Mouse (Mus musculus) erythroid progenitor cell, adult 5-6 weeks (primary cell): ENCODE results near the gene Ctnnb1. TPM values are rescaled to one million over a fixed set of nuclear protein-coding genes. Genes with fewer than 3 reads are reported as not detected.
"Not testable (repeated sequence)": the region's sequence is repeated elsewhere in the genome, so short reads cannot be mapped to it uniquely, and the experiment has no call there.

Experiments used
- ATAC-seq: replicated peaks from 2 replicates; pipeline ENCODE4 v1.8.0; 2016; ENCODE audit warnings: moderate number of reproducible peaks, mild to moderate bottlenecking, moderate TSS enrichment, inconsistent platforms; ENCODE audit not compliant: poor library complexity, low FRiP score, severe bottlenecking
- total RNA-seq, 2 experiments: library from RNA; stranded (forward) in 1 of 2; stranded (reverse) in 1 of 2; fragments of 150-400 nt in 1 of 2; fragments of 186-747, 209-891 nt in 1 of 2; gene quantifications; 2 replicates each; pipeline versions ENCODE4 v1.2.3 to v1.2.4; 2015 to 2017; ENCODE audit warnings: low replicate concordance in 2 of 2

Gene Ctnnb1
- total RNA-seq (2015; ENCODE audit: low replicate concordance), result 221 and 237 TPM in 2 replicates
- total RNA-seq (2017; ENCODE audit: low replicate concordance), result 220 and 279 TPM in 2 replicates

DNA sequence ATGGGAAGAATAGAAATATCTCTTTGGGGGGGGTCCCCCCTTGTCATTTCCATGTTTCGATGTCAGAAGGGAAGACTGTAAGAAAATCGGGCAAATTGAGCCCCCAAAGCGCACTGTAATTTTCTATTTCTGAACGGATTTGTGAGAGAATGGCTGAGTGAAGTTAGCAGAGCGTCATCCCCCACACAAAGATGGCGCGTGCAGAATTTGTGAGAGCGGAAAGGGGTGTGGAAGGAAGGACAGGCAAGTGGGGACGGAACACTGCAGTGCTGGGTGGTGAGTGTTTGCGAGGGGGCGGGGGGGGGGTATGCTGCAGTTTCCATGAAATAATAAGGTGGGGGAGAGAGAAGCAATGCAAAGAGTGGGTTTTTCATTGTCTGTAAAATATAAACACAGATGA lies at the start of gene Ctnnb1:
TSS of gene Ctnnb1 (plus strand) at position 136 of the 400 bp plus-strand sequence.
- no peak for ATAC-seq

GRCm38 (mm10) chr9:120880286-120880685 lies 48.7 kb upstream of the Ctnnb1 start:
- no peak for ATAC-seq

DNA sequence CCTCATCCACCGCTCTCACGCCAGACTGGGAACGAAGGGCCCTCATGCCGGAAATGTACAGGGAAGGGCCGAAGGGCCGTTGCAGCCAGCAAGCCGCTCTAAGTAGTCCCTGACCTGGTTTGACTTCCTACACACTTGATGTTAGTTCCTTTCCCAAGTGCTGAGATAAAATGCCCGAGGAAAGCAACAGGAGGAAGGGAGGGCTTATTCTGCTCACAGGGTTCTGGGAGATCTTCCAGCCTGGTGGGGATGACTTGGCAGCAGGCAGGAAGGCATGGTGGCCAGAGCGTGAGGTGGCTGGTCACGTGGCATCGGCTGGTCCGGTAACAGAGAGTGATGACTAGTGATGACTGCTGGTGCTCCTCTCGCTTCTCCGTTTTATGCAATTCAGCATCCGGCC lies 47.9 kb upstream of the Ctnnb1 start:
- no peak for ATAC-seq

DNA sequence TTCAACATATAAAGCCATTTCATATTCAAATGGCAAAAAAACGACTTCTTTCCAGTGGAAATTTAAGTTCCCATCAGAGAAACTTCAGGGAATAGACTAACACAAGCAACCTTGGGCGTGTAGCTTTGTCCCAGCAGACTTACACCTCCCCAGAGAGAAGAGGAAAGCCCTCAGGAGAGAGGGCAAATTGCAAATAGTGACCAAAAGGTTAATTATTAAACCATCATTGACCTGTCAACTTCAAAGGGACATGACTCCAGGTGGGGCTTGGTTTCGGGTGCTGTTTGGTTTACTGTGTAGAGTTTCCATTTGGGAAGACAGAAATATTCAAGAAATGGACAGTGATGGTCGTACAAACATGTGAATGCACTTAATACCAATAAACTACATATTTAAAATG lies 47.2 kb upstream of the Ctnnb1 start:
- no peak for ATAC-seq

DNA sequence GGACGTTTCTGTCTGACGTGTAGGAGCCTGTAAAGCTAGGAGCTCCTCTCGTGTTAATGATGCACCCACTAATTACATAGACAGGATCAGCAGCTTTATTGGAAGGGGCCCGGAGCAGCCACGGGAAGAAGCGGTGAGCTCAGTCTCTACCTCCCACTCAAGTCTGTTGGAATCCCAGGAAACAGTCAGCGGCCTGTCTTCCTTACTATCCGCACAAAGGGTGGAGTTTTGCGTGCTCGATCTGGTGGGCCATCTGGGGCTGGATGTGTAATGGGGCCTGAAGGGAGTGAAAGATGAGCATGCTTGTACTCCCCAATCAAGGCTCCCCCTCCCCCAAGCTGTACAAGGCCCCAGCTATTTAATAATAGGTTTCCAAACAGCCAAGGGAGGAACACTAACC lies 44.3 kb upstream of the Ctnnb1 start:
- no peak for ATAC-seq

- no peak for ATAC-seq
Observed at GRCm38 (mm10) chr9:120887631-120888030, 41.4 kb upstream of the Ctnnb1 start.

DNA sequence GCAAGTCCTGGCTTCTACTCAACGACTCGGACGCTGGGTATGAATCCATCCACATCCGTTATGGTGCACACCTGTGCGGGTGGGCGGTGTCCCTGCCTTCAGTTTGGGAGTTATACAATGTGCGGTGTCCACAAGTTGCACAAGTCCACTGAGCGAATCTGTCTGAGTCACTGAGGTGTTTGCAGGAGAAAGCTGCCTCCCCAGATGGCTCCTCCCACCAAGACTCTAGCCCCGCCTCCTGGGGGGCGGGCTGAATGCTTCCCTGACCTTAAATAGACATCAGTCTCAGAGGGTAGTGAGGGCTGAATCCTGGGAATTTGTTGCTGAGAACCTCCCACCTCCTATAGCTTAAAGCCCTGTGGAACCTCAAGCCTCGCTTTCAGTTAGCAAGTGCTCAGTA lies 35.6 kb upstream of the Ctnnb1 start:
- no peak for ATAC-seq

- no peak for ATAC-seq
Observed at GRCm38 (mm10) chr9:120893971-120894370, 35.0 kb upstream of the Ctnnb1 start.

DNA sequence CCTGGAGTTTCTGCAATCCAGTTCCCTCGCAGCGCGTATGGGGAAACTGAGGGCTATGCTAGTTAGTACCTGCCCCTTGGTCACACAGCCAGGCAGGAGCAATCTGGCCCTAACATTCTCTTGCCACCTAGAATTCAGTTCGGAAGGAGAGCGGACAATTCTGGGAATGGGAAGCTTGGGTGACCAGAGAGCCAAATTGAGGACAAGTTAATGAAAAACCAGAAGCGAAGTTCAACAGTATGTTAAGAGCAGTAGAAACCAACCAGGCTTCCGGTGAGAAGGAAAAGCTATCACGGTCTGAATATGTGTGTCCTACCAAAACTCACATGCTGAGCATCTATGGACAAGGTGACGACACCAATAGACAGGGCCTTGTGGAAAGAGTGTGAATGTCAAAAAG lies 34.6 kb upstream of the Ctnnb1 start:
- ATAC-seq, result no peak

DNA sequence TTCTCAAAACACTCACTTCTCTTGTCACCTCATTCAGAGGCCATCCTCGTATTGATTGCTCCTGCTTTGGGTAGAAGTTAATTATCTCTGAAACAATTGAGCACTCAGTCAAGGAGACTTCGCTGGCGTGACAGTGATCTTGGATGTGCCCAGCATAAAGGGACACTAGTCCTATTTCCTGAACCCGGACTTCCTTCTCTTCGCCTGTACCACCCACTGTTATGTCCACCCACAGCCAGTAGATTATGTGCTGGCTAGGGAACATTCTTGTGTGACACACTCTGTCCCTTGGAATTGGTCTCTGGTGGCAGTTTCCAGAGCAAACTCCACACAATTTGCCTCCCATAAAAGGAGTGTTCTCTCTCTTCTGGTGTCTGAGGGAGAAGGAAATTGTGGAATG lies 32.5 kb upstream of the Ctnnb1 start:
- ATAC-seq, result no peak

- ATAC-seq, result no peak
Observed at GRCm38 (mm10) chr9:120897269-120897668, 31.7 kb upstream of the Ctnnb1 start.

DNA sequence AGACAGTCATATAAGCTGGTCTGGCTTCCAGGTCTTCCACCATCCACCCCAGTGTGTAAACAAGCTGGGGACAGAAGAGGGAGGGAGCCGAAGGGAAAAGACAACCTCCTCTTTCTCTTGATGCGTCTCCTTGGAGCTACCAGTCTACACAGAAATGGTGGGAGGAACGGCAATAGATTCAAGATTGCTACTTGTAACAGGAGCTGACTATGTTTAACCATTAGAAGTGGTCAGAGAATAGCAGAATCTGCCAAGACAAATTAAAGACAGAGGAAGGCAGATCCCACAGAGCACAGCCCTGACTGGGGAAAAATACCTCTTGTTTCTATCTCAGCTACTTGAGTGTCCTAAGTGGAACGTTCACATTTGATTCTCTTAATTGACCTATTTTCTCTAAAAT lies 29.2 kb upstream of the Ctnnb1 start:
- no peak for ATAC-seq

DNA sequence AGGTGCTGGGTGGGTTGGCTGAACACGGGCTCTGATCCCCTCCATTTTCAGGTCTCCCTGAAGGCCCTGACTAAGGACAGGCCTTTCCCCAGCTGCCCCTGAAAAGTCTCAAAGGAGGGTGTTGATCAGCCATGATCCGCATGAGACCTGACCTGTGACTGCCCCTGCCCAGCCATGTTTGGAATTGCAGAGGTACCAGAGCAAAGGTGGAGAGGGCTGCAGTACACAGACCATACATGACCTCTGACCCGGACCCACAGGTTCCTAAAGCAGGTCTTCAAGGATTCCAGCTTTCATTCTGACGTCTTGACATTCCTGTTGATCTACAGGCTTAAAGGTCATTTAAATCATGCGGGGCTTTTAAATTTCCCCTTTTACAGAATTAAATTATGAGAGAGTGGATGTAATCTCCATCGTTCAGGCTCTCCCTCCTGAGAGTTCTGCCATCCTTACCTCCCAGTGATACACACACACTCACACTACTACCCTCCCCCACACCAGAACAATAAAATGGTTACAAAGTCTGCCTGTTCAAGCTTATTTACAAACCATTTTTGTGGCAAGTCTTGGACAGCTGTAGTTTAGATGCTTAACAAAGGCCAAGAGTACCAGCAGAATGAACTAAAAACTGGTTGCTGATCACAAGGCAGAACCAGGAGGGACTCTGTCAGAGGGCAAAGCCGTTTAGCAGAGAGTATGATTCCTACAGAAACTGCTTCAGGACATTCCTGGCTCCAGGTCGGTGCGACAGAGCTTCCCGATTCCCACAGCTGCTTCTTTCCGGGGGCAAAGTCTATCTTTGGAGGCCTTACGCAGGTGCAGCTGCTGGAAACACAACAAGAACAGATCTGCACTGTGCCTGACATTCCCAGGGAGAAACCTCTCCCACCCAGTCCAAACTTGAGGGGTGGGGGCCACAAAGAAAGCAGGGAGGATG lies 28.4 kb upstream of the Ctnnb1 start:
- ATAC-seq, result no peak

- ATAC-seq, result no peak
Observed at GRCm38 (mm10) chr9:120902562-120902961, 26.5 kb upstream of the Ctnnb1 start.

DNA sequence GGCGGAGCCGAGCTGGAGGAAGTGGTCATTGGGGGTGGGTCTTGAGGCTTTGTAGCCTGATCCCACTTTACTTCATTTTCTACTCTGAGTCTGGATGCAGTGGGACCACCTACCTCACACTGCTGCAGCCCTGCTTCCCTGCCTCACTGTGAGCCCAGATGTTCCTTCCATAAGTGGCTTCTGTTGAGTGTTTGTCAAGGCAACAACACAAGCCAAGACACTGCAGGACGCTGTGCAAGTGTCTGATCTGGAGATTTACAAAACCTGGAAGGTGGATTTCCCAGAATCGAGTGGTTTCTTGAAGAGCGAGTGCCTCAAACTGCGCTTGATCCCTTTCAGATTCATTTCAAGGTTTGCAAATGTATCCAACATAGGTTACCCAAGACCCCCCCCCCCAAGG lies 20.6 kb upstream of the Ctnnb1 start:
- no peak for ATAC-seq

DNA sequence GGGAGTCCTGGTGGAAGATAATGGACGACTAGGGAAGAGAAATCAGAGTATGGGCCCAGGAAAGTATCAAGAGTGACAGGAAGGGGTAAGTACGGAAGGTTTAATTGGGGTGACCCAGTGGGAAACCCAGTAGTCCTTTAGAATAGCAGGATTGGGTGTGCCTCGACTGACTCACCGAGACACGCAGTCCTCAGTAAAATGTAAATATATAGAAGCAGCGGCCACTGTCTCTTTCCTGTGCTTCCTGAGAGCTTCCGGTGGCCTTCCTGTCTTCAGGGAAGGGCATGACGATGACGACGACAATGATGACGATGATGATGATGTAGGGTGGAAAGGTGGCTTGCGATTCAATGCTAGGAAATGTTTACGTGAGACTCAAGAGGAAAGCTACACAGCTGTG lies 15.9 kb upstream of the Ctnnb1 start:
- no peak for ATAC-seq

DNA sequence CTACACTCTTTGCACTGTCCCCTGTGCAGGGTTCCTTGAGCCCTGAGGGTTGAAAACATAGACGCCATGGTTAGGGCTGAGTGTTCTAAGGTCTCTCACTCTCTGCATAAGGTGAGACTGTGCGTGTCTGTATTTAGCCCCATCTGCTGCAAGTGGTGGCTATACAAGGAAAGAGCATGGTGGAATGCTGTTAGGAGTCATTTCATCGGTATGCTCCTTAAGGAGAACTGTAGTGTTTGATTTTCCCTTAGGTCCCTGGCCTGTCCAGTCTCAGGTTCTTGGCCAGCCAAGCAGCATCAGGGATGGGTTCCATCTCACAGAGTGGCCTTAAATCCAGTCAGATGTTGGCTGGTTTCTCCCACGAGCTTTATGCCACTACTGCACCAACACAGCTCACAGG lies 14.6 kb upstream of the Ctnnb1 start:
- ATAC-seq, result no peak

DNA sequence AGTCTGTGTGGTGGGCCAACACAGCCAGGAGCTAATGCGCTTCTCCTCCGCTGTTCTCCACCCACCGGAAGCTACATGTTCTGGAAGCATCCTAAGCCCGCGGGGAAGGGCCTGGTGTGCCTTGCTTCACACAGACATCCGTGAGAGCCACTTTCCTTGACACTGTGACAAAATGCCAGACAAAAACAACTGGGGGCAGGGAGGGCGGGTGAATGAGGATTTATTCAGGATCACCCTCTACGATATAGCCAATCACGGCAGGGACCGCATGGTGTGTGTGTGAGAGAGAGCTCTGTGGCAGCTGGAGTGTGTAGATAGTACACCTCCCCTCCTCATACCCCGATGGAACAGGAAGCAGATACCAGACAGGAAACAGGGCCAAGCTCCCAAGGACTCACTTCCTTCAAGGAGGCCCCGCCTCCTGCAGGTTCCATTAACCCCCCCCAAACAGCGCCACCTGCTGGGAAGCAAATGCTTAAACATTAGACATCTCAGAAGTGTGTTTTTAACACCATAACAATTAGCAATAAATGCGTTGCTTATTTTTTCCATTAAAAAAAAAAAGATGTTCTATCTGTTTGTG lies 14.0 kb upstream of the Ctnnb1 start:
- ATAC-seq, result peak; percentile 60; the same call in 1 of the 2 replicates

DNA sequence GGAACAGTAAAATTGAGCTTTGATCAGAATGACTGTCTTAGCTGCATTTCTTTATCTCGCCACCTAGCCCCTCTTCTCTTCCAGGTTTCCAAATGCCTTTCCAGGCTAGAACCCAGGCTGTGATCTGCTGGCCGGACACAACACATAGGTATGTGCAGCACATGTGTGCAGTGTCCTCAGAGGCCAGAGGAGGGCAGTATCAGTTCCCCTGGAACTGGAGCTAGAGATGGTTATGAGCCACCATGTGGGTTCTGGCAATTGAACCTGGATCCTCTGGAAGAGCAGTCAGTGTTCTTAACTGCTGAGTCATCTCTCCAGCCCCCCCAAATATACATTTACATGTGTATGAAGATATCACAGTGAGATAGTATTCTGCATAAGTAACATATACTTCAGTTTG lies 11.4 kb upstream of the Ctnnb1 start:
- not testable (repeated sequence) for ATAC-seq

DNA sequence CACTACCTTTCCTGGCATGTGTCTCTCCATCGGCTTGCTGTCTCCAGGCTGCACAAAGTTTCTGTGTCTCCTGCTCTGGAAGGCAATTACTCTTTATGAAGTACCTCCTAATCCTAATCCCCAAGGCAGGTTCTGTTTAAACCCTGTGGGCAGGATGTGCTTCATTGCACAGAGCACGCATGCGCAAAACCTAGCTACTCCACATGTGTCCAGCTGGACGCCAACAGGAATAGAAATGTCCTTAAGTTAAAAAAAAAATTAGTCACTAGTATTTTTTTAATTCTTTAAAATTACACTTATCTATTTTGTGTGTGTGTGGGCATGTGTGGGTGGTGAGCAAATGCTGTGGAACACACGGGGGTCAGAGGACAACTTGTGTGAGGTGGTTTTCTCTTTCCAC lies 10.8 kb upstream of the Ctnnb1 start:
- ATAC-seq, result no peak

- ATAC-seq, result no peak
Observed at GRCm38 (mm10) chr9:120918642-120919041, 10.4 kb upstream of the Ctnnb1 start.
